Mouse (Mus musculus): Measurements from ENCODE around the gene Rps6. TPM values are rescaled to one million over a fixed set of nuclear protein-coding genes. Genes with fewer than 3 reads are reported as not detected.

Rps6 gene
- 613 and 648 TPM in 2 replicates for polyA plus RNA-seq (2012; rRNA removed)

DNA sequence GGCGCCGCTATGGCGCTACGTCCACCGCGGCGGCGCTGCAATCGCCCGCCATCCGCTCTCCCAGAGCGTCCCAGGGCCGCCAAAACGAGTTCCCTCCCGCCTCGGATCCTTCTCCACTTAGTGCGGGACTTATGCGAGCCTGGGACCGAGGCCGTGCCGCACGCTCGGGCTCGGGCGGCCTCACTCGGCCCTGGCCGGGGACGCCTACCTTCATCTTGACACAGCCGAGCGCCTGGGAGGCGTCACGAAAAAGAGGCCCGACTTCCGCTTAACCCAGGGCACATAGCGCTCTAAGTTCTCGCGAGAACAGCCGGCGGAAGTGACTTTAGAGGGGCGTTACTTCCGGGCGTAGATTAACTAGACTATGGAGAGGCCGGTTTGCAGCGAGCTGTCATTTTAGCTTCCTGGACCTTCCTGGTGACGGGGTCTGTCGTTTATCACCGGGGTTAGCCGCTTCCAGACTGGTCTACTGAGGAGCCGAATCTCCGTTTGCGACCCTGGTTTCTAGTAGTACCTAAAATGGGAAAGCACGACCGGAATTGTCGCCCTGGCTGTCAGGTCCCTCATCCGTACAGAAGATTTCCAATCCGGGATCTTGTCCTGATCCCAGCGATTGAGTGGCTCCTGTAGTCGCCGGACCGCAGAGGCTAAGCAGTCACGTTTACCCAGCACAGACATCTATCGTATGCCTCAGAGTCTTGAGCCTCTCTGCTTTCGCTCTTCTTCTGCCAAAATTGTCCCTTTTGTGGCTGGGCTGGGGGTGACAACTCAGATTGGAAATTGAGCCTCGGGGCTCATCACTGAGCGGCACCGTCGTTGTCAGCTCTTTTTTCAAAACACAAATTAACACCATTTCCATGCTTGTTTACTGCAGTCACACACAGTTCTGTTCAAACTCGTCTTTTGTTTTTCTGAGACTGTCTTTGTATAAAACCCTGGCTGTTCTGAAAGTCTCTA is at the start of gene Rps6:
TSS of gene Rps6 (minus strand) at position 300 of the 957 bp plus-strand sequence.
- H3K27ac ChIP-seq (ENCODE audit: insufficient read depth, low read length): peak within 1 kb of the TSS; percentile 91
- H3K4me3 ChIP-seq (ENCODE audit: insufficient read depth, low read length): peak within 1 kb of the TSS; percentile 72
- no peaks in the 10 kb centered on the region; the same call in 1 of the 2 replicates for H3K4me1 ChIP-seq (ENCODE audit: control insufficient read depth, insufficient read depth, low read length)
- peak; percentile 99 for TF ChIP-seq POLR2A (IDR thresholded peaks at IDR 0.05; ENCODE audit: extremely low read depth, insufficient read depth, low read length)
- TF ChIP-seq CTCF (IDR thresholded peaks at IDR 0.05; ENCODE audit: extremely low read depth, insufficient read depth, low read length): no peak

DNA sequence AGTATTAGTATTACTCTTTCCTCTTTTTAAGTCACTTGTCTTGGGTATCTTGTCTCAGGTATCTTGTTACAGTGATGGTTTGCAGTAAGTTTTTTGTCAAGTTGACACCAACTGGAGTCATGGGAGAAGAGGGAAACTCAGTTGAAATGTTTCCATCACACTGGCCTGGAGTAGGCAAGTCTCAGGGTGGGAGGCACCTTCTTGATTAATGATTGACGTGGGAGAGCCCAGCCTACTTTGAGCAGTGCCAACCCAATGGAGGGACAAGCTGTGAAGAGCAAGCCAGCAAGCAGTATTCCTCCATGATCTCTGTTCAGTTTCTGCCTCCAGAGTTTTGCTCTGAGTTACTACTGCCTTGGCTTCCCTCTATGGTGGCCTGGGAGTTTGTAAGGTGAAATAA is 48.7 kb upstream of the Rps6 start:
- H3K27ac ChIP-seq (ENCODE audit: insufficient read depth, low read length): no peak overlapping the region
- no peak for TF ChIP-seq CTCF (IDR thresholded peaks at IDR 0.05; ENCODE audit: extremely low read depth, insufficient read depth, low read length)
- no peak for TF ChIP-seq POLR2A (IDR thresholded peaks at IDR 0.05; ENCODE audit: extremely low read depth, insufficient read depth, low read length)

DNA sequence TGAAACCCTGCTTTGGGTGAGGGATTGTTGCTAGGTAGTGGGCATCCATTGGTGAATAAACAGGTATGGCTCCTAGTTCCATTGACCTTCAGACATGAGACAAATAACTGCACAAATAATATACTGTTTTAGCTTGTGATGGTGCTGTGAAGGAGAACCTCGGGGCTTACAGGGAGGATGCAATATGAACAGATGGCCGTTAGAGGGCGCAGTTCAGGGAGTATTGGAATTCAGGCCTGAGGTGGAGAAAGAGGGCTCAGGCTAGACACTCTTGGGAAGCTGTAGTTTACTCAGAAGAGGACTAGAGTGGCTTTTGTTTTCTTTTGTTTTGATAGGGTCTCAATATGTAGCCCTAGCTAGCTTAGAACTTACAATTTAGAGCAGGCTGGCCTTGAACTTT is 47.8 kb upstream of the Rps6 start:
- Histone ChIP-seq H3K4me3 (ENCODE audit: insufficient read depth, low read length) (no peak overlapping the region), H3K4me1 (ENCODE audit: control insufficient read depth, insufficient read depth, low read length) (no peaks in the 10 kb centered on the region), H3K27ac (ENCODE audit: insufficient read depth, low read length) (no peak overlapping the region)
- TF ChIP-seq CTCF (IDR thresholded peaks at IDR 0.05; ENCODE audit: extremely low read depth, insufficient read depth, low read length) (peak; percentile 13; the same call in 1 of the 2 replicates), POLR2A (IDR thresholded peaks at IDR 0.05; ENCODE audit: extremely low read depth, insufficient read depth, low read length) (no peak)

More for the DNA sequence above, 48.7 kb upstream of the Rps6 start:
- Histone ChIP-seq H3K4me3 (ENCODE audit: insufficient read depth, low read length) (no peak overlapping the region), H3K4me1 (ENCODE audit: control insufficient read depth, insufficient read depth, low read length) (no peaks in the 10 kb centered on the region)

DNA sequence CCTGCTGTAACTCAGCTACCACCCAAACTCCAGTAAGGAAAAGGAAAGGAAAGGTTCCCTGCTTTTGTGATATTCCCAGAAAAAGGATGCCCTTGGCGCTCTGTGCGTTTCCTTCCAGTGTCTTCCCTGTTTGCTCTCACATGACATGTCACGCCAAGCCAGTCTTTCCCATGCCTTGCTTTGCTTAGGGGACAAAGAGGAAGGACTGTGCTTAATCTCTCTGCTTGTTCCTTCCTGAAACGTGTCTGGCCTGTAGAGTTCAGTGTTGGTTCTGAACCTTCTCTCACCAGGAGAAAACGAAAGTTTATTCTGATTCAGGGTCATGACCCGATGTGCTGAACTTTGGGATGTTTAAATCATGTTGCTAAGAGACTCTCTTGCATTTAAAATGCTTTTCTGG is 45.1 kb upstream of the Rps6 start:
- H3K4me1 ChIP-seq (ENCODE audit: control insufficient read depth, insufficient read depth, low read length): no peaks in the 10 kb centered on the region
- TF ChIP-seq POLR2A (IDR thresholded peaks at IDR 0.05; ENCODE audit: extremely low read depth, insufficient read depth, low read length) (no peak), CTCF (IDR thresholded peaks at IDR 0.05; ENCODE audit: extremely low read depth, insufficient read depth, low read length) (no peak)

DNA sequence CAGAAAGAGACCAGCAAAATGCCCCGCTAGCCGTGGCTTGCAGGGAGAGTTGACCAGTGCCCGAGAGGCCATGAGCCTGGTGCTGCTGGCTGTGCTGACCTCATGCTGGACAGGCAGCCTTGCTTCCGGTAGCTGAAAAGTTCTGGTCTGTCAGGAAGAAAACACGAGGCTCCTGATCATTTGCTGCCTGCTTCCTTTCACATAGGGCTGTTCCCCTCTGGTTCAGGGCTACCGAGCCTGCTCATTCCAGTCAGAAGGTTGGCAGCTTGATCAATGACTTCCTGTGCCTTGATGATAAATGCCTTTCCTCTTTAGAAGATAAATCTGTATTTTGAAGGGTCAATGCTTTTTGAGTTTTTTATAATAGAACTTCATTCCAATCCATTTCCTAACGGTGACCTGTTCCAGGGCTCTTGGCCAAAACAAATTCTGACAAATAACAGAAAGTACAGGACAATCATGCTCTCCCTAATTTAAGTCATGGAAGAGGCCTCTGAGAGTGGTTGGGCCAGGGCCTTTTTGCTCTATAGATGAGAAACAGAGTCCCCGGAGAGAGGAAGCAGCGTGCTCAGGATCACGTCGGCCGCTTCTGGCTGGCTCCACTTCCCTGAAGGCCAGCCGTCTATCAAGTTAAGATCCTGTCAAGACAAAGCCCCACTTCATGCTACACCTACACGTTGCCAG is 41.7 kb upstream of the Rps6 start:
- TF ChIP-seq POLR2A (IDR thresholded peaks at IDR 0.05; ENCODE audit: extremely low read depth, insufficient read depth, low read length) (no peak), CTCF (IDR thresholded peaks at IDR 0.05; ENCODE audit: extremely low read depth, insufficient read depth, low read length) (no peak)
- Histone ChIP-seq H3K4me3 (ENCODE audit: insufficient read depth, low read length) (no peak overlapping the region), H3K27ac (ENCODE audit: insufficient read depth, low read length) (peak overlapping the region; percentile 54; the same call in 1 of the 2 replicates)

More for the DNA sequence above, 45.1 kb upstream of the Rps6 start:
- Histone ChIP-seq H3K4me3 (ENCODE audit: insufficient read depth, low read length) (no peak overlapping the region), H3K27ac (ENCODE audit: insufficient read depth, low read length) (no peak overlapping the region)

DNA sequence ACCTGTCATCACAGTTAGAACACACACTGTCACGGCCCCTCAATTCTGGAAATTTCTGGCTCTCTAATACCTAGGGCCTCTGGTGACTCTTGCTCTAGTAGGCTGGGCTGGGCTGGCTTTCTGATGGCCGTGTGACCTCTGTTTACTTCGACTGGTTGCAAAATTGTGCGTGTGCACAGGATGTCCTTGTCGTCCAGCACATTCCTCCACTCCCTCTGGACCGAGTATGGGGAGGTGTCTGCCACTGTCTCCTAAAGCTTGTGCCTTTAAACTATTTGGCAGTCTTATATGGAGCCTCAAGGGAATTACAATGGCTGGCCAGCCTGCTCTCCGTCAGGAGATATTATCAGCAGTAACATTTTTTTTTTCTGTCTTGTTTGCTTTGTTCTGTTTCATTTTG is 40.2 kb upstream of the Rps6 start:
- Histone ChIP-seq H3K4me3 (ENCODE audit: insufficient read depth, low read length) (no peak overlapping the region), H3K27ac (ENCODE audit: insufficient read depth, low read length) (no peak overlapping the region), H3K4me1 (ENCODE audit: control insufficient read depth, insufficient read depth, low read length) (no peaks in the 10 kb centered on the region)
- TF ChIP-seq CTCF (IDR thresholded peaks at IDR 0.05; ENCODE audit: extremely low read depth, insufficient read depth, low read length) (no peak), POLR2A (IDR thresholded peaks at IDR 0.05; ENCODE audit: extremely low read depth, insufficient read depth, low read length) (no peak)

More for the DNA sequence above, 41.7 kb upstream of the Rps6 start:
- H3K4me1 ChIP-seq (ENCODE audit: control insufficient read depth, insufficient read depth, low read length): no peaks in the 10 kb centered on the region

DNA sequence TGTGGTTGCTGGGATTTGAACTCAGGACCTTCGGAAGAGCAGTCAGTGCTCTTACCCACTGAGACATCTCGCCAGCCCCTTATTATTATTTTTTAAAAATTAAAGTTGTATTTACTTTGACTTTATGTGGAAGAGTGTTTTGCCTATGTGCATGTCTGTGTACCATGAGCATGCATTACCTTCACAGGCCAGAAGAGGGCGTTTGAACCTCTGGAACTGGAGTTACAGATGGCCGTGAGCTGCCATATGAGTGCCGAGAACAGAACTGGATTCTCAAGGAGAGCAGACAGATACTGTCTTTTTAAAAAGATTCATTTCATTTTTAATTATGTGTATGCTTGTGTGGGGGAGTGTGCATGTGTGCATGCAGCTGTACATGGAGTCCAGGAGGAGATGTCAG is 30.7 kb upstream of the Rps6 start:
- TF ChIP-seq POLR2A (IDR thresholded peaks at IDR 0.05; ENCODE audit: extremely low read depth, insufficient read depth, low read length) (no peak), CTCF (IDR thresholded peaks at IDR 0.05; ENCODE audit: extremely low read depth, insufficient read depth, low read length) (no peak)
- H3K4me1 ChIP-seq (ENCODE audit: control insufficient read depth, insufficient read depth, low read length): no peaks in the 10 kb centered on the region
- H3K27ac ChIP-seq (ENCODE audit: insufficient read depth, low read length): no peak overlapping the region
- H3K4me3 ChIP-seq (ENCODE audit: insufficient read depth, low read length): no peak overlapping the region

DNA sequence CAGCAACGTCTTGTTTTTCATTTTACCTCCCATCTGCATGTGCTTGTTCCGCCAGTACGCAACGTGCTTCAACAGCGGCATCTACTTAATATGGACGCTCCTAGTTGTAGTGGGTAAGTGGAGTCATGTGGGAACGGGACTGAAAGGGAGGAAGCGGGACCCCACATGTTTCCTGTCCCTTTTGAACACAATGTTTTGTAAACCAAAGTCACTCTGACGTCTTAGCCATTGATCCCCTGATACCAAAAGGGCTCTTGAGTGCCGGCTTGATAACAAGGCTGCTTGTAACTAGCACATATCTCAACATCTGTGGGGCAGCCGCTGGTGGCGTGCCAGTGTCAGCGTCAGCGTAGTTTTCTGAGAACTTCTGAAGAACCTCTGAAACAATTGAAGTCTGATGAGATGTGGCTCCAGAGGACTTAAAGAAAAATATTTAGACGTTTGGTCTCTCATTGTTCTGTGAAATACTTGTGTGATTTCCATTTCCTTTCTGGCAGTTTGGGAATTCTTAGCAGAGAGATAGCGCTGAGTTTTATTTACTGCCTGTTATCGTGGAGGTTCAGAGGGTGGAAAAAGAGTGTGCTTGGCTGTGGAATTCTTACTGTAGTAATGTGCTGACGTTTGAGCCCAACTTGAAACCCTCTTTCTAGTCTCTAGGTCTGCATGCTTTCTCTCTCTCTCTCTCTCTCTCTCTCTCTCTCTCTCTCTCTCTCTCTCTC is 29.1 kb upstream of the Rps6 start:
- Histone ChIP-seq H3K4me3 (ENCODE audit: insufficient read depth, low read length) (no peak overlapping the region), H3K27ac (ENCODE audit: insufficient read depth, low read length) (0 out of 2 replicates have a peak overlapping the region, but pooled peaks have one; percentile 24), H3K4me1 (ENCODE audit: control insufficient read depth, insufficient read depth, low read length) (no peaks in the 10 kb centered on the region)
- TF ChIP-seq POLR2A (IDR thresholded peaks at IDR 0.05; ENCODE audit: extremely low read depth, insufficient read depth, low read length): no peak
- TF ChIP-seq CTCF (IDR thresholded peaks at IDR 0.05; ENCODE audit: extremely low read depth, insufficient read depth, low read length): no peak

DNA sequence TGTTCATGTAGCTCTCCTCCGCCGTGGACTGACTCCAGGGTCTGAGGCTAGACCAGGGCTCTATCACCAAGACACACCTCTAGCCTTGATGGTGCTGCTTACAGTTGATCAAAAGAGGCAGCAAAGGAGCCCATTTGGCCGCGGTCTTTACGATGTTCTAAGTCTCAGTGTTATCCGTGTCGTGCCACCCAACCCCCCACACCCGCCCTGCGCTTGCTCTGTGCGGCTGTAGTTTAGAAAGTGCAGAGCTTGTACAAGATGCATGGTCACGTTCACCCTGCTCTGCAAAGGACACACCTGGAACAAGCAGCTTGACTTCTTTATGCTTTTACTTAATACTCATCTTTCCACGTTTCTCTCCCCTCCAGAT is 28.6 kb upstream of the Rps6 start:
- Histone ChIP-seq H3K4me3 (ENCODE audit: insufficient read depth, low read length) (no peak overlapping the region), H3K4me1 (ENCODE audit: control insufficient read depth, insufficient read depth, low read length) (no peaks in the 10 kb centered on the region), H3K27ac (ENCODE audit: insufficient read depth, low read length) (peak overlapping the region; percentile 24; the same call in 1 of the 2 replicates)
- TF ChIP-seq POLR2A (IDR thresholded peaks at IDR 0.05; ENCODE audit: extremely low read depth, insufficient read depth, low read length) (no peak), CTCF (IDR thresholded peaks at IDR 0.05; ENCODE audit: extremely low read depth, insufficient read depth, low read length) (no peak)
